Mouse (Mus musculus) layer of hippocampus, postnatal 14 days (tissue): ENCODE results near the gene Tgif2. TPM values are rescaled to one million over a fixed set of nuclear protein-coding genes. Genes with fewer than 3 reads are reported as not detected.
"Not testable (repeated sequence)": the region's sequence is repeated elsewhere in the genome, so short reads cannot be mapped to it uniquely, and the experiment has no call there.

Source experiments
- DNase-seq, 2 experiments: peaks; one replicate each; pipeline ENCODE4 v3.0.0; 2021 to 2022; ENCODE audit warnings: low spot score in 2 of 2, mixed read lengths in 1 of 2
- total RNA-seq, 2 experiments: library from RNA; stranded (reverse); gene quantifications; 2 replicates each; pipeline ENCODE4 v1.2.3; 2021

The Tgif2 gene
- total RNA-seq, 2 experiments from 2014 or later = 2.7 to 3.0 TPM

- no peak for DNase-seq
Measured at GRCm38 (mm10) chr2:156874047-156874759, 34.4 kb downstream of the Tgif2 start.

- no peak for DNase-seq
Measured at GRCm38 (mm10) chr2:156874760-156875510, 35.1 kb downstream of the Tgif2 start.

GRCm38 (mm10) chr2:156877726-156878125, 37.9 kb downstream of the Tgif2 start:
- DNase-seq = no peak

GRCm38 (mm10) chr2:156879541-156879940, 39.7 kb downstream of the Tgif2 start:
- no peak for DNase-seq

GRCm38 (mm10) chr2:156882431-156883001, 42.7 kb downstream of the Tgif2 start:
- DNase-seq = no peak

- DNase-seq = no peak
Measured at GRCm38 (mm10) chr2:156884396-156885211, 44.8 kb downstream of the Tgif2 start.

GRCm38 (mm10) chr2:156885666-156886065, 45.9 kb downstream of the Tgif2 start:
- DNase-seq = not testable (repeated sequence)

GRCm38 (mm10) chr2:156886084-156886631, 46.4 kb downstream of the Tgif2 start:
- no peak for DNase-seq

GRCm38 (mm10) chr2:156887017-156887416, 47.2 kb downstream of the Tgif2 start, which contains the start of gene Sla2:
Gene Sla2 (minus strand): TSS chr2:156887192.
- DNase-seq = no peak

- no peak for DNase-seq
Measured at GRCm38 (mm10) chr2:156888490-156888889, 48.7 kb downstream of the Tgif2 start.

- no peak for DNase-seq
Measured at GRCm38 (mm10) chr2:156892240-156892639, 52.4 kb downstream of the Tgif2 start.

- DNase-seq = no peak
Measured at GRCm38 (mm10) chr2:156892821-156893220, 53.0 kb downstream of the Tgif2 start.

- no peak for DNase-seq
Measured at GRCm38 (mm10) chr2:156894496-156895265, 54.9 kb downstream of the Tgif2 start.

GRCm38 (mm10) chr2:156896384-156896914, 56.6 kb downstream of the Tgif2 start:
- no peak for DNase-seq

GRCm38 (mm10) chr2:156897034-156897433, 57.2 kb downstream of the Tgif2 start:
- no peak for DNase-seq

- DNase-seq = no peak
Measured at GRCm38 (mm10) chr2:156898374-156898773, 58.6 kb downstream of the Tgif2 start.

GRCm38 (mm10) chr2:156899184-156899583, 59.4 kb downstream of the Tgif2 start:
- no peak for DNase-seq

- no peak for DNase-seq
Measured at GRCm38 (mm10) chr2:156901344-156901743, 61.5 kb downstream of the Tgif2 start.

- DNase-seq = no peak
Measured at GRCm38 (mm10) chr2:156901883-156902282, 62.1 kb downstream of the Tgif2 start.

- not testable (repeated sequence) for DNase-seq
Measured at GRCm38 (mm10) chr2:156902411-156902810, 62.6 kb downstream of the Tgif2 start.
